Mouse (Mus musculus) hindbrain, embryonic 11.5 days (tissue): Measurements from ENCODE around the gene Sgpp2. TPM values are rescaled to one million over a fixed set of nuclear protein-coding genes. Genes with fewer than 3 reads are reported as not detected.

Experiments used
- ATAC-seq: fragments of 200-750 bp; cut with Nextera tagmentation; 2 replicates; pipeline ENCODE4 v1.8.0; 2017; ENCODE audit warnings: mild to moderate bottlenecking, moderate TSS enrichment, moderate library complexity; ENCODE audit not compliant: low FRiP score
- DNase-seq: peaks from one replicate; pipeline ENCODE4 v3.0.0-alpha.2; 2015; ENCODE audit warnings: low spot score
- H3K27ac ChIP-seq: fragments of 300-500 bp; sonication (generic); 2 replicates; pipeline ENCODE4 v1.5.1; 2014; ENCODE audit warnings: mild to moderate bottlenecking, low read depth, low read length
- H3K27me3 ChIP-seq: fragments of 300-500 bp; sonication (generic); 2 replicates; pipeline ENCODE4 v1.6.1; 2014; ENCODE audit warnings: mild to moderate bottlenecking, low read length, moderate library complexity, mixed read lengths; ENCODE audit not compliant: control insufficient read depth, insufficient read depth
- H3K36me3 ChIP-seq: fragments of 300-500 bp; sonication (generic); 2 replicates; pipeline ENCODE4 v1.6.1; 2014; ENCODE audit warnings: mild to moderate bottlenecking, low read length, moderate library complexity, mixed read lengths; ENCODE audit not compliant: control insufficient read depth, insufficient read depth
- H3K4me1 ChIP-seq: fragments of 300-500 bp; sonication (generic); replicated peaks from 2 replicates; pipeline ENCODE4 v1.6.1; 2014; ENCODE audit warnings: low read length, mixed read lengths; ENCODE audit not compliant: control insufficient read depth, insufficient read depth
- H3K4me2 ChIP-seq: fragments of 300-500 bp; sonication (generic); replicated peaks from 2 replicates; pipeline ENCODE4 v1.6.1; 2014; ENCODE audit warnings: mild to moderate bottlenecking, low read depth, low read length
- H3K4me3 ChIP-seq: fragments of 300-500 bp; sonication (generic); 2 replicates; pipeline ENCODE4 v1.5.1; 2014; ENCODE audit warnings: low read depth, low read length
- H3K9ac ChIP-seq: fragments of 300-500 bp; sonication (generic); 2 replicates; pipeline ENCODE4 v1.6.1; 2014; ENCODE audit warnings: low read depth, low read length
- H3K9me3 ChIP-seq: fragments of 300-500 bp; sonication (generic); 2 replicates; pipeline ENCODE4 v1.6.1; 2016; ENCODE audit warnings: low read length; ENCODE audit not compliant: control insufficient read depth
- WGBS: fragments of 180-500 bp; shearing (Covaris S2); extraction: QIAGEN DNeasy Blood & Tissue Kit; methylation state at CpG from one replicate; pipeline ENCODE4 v1.1.7; 2014; 5-methylcytosine and 5-hydroxymethylcytosine counted together
- polyA plus RNA-seq: library from polyadenylated mRNA; unstranded; fragments of >200 nt; fragmentation: Nextera tagmentation; extraction: Ambion mirVana; gene quantifications from 2 replicates; pipeline ENCODE4 v1.2.1, GENCODE M21; 2014

Gene Sgpp2
- polyA plus RNA-seq, 1 experiment from 2014 or later = 1.6 TPM

DNA sequence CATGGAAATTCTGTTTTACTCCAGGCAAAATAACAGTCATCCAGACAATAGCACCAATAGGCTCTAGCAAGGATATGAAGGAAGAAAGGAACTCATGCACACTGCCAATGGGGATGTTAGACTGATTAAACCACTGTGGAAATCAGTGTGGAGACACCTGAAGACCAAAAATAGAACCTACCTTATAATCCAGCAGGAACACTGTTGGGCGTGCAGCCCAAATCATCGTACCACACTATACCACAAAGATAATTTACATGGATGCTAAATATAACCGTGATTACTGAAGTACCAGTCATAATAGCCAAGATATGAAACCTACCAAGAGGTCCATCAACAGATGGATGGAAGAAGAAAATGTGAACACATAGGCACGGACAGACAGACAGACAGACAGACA is 18.5 kb downstream of the Sgpp2 start:
- DNase-seq (no peak), ATAC-seq (no peak)
- no peak overlapping the region for H3K9ac ChIP-seq
- no peaks in the 10 kb centered on the region for H3K4me1 ChIP-seq
- H3K27ac ChIP-seq = no peak overlapping the region
- H3K27me3 ChIP-seq = no peaks in the 10 kb centered on the region
- no peaks in the 10 kb centered on the region for H3K36me3 ChIP-seq
- 92% methylated on average over 4 of the region's 4 CpGs for WGBS
- no peaks in the 10 kb centered on the region for H3K9me3 ChIP-seq
- H3K4me3 ChIP-seq = no peak overlapping the region
- H3K4me2 ChIP-seq = no peak overlapping the region

DNA sequence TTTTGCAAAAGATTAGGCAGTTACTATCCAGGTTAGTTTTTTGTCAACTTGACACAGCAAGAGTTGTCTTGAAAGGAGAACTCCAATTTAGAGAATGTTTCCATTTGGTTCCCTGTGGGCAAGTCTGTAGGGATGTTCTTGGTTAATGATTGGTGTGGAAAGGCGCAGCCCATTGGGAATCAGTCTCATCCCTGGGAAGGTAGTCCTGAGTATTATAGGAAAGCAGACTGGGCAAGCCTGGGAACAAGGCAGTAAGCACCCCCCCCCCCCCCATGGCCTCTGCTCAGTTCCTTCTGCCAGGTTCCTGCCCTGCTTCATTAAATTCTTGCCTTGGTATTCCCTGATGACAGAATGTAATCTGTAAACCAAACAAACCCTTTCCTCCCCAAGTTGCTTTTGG is 19.7 kb downstream of the Sgpp2 start:
- Histone ChIP-seq H3K4me1 (no peaks in the 10 kb centered on the region), H3K27ac (no peak overlapping the region), H3K36me3 (no peaks in the 10 kb centered on the region), H3K27me3 (no peaks in the 10 kb centered on the region), H3K9me3 (no peaks in the 10 kb centered on the region), H3K9ac (no peak overlapping the region), H3K4me2 (no peak overlapping the region), H3K4me3 (no peak overlapping the region)
- WGBS = 88% methylated on average over 1 of the region's 1 CpGs
- no peak for ATAC-seq
- DNase-seq = no peak

DNA sequence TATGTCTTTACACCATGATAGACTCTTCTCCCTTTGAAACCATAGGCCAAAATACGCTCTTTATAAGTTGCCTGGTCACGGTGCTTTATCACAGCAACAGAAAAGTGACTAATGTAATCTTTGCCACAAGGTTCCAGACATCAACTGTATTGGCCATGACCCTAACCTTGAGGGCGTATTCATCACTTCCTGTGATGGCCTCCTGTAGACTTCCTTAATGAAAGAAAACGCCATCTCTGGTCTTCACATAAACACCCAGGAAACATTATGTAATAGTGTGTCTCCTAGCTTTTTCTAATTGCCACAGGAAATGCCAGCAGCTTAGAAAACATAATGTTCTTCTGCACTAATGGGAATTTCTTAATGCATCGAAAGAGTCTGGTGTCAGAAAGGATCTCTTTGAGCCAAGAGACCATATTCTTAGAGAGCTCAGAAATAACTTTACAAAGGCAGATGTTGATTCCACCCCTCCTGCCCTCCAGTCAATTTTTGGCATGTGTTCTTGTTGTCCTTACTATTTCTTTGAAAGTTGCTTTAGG is 20.5 kb downstream of the Sgpp2 start:
- Histone ChIP-seq H3K9ac (no peak overlapping the region), H3K4me3 (no peak overlapping the region), H3K27ac (no peak overlapping the region), H3K9me3 (no peaks in the 10 kb centered on the region), H3K4me2 (no peak overlapping the region), H3K36me3 (no peaks in the 10 kb centered on the region), H3K27me3 (no peaks in the 10 kb centered on the region), H3K4me1 (no peaks in the 10 kb centered on the region)
- DNase-seq (no peak), ATAC-seq (no peak)
- 88% methylated on average over 5 of the region's 5 CpGs for WGBS

DNA sequence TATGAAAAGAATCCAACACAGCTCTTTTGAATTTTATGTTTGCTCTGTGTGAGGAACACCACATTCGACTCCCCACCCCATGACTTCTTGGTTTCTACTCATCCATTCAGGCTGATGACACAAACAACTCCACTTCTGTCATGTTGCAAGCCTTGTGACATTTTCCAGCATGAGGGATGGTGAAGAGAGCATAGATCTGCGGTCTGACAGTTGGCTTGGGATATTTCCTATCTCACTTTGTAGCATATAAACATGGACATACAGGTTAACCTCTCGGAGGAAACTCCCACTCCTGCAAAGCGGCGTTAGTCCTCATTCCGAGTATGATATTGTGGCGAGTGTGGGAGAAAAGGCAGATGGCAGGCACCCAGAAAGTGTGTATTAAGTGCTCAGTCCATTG is 27.6 kb downstream of the Sgpp2 start:
- Histone ChIP-seq H3K4me1 (no peaks in the 10 kb centered on the region), H3K27me3 (no peaks in the 10 kb centered on the region), H3K4me3 (no peak overlapping the region), H3K36me3 (no peaks in the 10 kb centered on the region), H3K9me3 (no peaks in the 10 kb centered on the region), H3K4me2 (no peak overlapping the region), H3K9ac (no peak overlapping the region), H3K27ac (no peak overlapping the region)
- ATAC-seq (no peak), DNase-seq (no peak)
- WGBS = 90% methylated on average over 7 of the region's 7 CpGs

DNA sequence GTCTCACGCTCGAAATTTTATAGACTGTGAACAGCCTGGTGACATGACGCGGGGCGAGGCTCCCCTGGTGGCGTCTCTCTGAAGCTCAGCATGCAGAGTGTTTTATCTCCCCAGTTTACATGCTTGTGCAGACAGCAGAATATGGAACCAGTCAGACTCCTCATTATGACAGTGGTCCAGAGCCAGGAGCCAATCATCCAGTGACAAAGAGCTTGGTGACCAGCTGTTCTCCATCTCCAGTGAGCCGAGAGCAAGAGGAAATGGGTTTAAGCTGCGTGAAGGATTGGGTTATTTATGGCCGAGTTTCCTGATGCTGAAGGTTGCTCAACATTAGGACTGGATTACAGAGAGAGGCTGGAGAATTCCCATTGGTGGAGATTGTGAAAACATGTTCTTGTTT is 28.1 kb downstream of the Sgpp2 start:
- peak; percentile 5 for DNase-seq
- no peaks in the 10 kb centered on the region for H3K27me3 ChIP-seq
- H3K9me3 ChIP-seq = no peaks in the 10 kb centered on the region

DNA sequence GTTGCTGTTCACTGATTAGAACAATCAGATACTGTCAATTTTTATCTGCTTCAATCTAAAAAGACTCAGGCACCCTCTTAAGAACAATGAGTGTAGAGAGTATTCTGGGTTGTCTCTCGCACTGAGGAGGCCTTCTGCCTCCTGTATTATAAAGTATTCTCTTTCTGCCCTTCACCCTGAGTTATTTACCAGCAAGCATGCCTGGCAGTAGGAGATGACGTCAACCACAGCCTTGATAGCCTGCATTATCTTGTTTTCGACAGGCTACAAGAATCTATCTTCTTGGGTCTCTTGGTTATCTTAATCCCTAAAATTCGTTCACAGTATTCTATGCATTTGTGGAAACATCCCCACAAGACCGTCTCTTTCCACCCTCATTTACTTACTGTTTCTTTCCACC is 29.8 kb downstream of the Sgpp2 start:
- no peaks in the 10 kb centered on the region for H3K9me3 ChIP-seq
- no peak overlapping the region for H3K4me3 ChIP-seq
- 87% methylated on average over 5 of the region's 5 CpGs for WGBS
- no peak overlapping the region for H3K4me2 ChIP-seq
- H3K27ac ChIP-seq = no peak overlapping the region
- DNase-seq = no peak
- H3K4me1 ChIP-seq = no peaks in the 10 kb centered on the region
- H3K9ac ChIP-seq = no peak overlapping the region
- no peaks in the 10 kb centered on the region for H3K36me3 ChIP-seq
- no peaks in the 10 kb centered on the region for H3K27me3 ChIP-seq
- ATAC-seq = no peak

More for the DNA sequence above, 28.1 kb downstream of the Sgpp2 start:
- H3K9ac ChIP-seq = no peak overlapping the region
- no peak overlapping the region for H3K4me2 ChIP-seq
- 68% methylated on average over 9 of the region's 9 CpGs for WGBS
- no peak overlapping the region for H3K27ac ChIP-seq
- no peaks in the 10 kb centered on the region for H3K36me3 ChIP-seq
- no peak overlapping the region for H3K4me3 ChIP-seq
- no peak for ATAC-seq
- no peaks in the 10 kb centered on the region for H3K4me1 ChIP-seq

DNA sequence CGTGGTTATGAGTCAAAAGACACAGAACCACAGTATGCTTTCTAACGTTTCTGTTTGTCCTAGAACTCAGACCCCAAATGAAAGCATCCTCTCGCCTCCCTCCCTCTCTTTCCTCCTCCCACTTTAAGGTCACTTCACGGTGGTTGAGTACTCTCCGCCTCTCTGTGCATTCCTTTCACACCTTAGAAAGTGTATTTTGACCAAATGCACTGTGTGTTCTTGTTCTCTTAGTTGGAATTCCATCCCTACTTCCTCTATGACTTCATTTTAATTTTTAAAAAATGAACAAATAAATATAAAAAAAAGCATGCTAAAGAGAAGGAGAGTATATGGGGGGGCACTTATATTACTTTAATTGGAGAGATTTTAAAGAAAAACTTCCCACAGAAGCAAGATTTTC is 30.4 kb downstream of the Sgpp2 start:
- Histone ChIP-seq H3K27ac (no peak overlapping the region), H3K4me3 (no peak overlapping the region), H3K27me3 (no peaks in the 10 kb centered on the region), H3K4me1 (no peaks in the 10 kb centered on the region), H3K4me2 (no peak overlapping the region), H3K36me3 (no peaks in the 10 kb centered on the region), H3K9ac (no peak overlapping the region), H3K9me3 (no peaks in the 10 kb centered on the region)
- ATAC-seq (no peak), DNase-seq (no peak)
- 72% methylated on average over 5 of the region's 5 CpGs for WGBS

DNA sequence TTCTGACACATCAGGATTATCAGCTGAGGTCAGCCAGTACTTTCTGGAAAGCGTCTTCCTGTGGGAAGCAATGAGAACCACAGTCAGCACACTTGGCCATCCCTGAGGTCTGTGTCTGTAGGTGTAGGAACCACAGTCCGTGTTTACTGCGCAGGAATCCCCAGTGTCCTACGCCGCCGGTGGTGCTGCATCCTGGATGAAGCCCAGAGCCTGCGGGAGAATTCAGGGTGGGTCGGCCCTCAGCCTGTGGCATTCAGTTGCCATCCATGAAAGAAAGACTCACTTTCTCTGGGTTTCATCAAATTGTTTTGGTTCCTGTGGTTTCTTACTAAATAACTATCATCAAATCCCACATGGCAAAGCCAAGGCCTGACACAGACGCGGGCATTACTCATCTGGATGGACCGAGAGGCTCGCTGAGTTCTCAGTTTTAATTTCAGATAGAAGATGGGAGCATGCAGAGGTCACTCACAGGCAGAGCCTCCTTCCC is 37.2 kb downstream of the Sgpp2 start:
- Histone ChIP-seq H3K27ac (no peak overlapping the region), H3K9ac (no peak overlapping the region), H3K4me1 (no peaks in the 10 kb centered on the region), H3K4me3 (no peak overlapping the region), H3K4me2 (no peak overlapping the region), H3K27me3 (no peaks in the 10 kb centered on the region), H3K36me3 (no peaks in the 10 kb centered on the region), H3K9me3 (no peaks in the 10 kb centered on the region)
- 90% methylated on average over 12 of the region's 12 CpGs for WGBS
- ATAC-seq = no peak
- no peak for DNase-seq

DNA sequence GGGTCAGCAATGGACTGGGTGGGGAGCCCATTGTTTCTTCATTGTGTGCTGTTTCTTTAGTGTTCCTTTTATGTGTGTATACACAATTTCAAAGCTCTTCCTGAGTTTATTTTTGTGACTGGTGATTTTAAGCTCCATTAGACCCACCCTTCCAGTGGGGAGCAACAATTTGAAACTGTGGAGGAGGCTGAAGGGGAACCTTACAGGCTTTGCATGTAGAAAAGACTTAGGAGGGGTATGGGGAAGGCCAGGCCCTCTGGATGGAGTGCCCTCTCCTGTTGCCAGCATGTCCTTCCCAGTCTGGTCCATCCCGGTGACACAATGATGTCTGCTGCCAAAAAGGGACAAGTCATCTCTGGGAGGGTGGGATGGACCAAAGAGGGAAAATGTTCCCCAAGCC is 39.1 kb downstream of the Sgpp2 start:
- H3K27me3 ChIP-seq = no peaks in the 10 kb centered on the region
- no peak overlapping the region for H3K27ac ChIP-seq
- ATAC-seq (no peak), DNase-seq (no peak)
- no peak overlapping the region for H3K4me2 ChIP-seq
- H3K9me3 ChIP-seq = no peaks in the 10 kb centered on the region
- no peak overlapping the region for H3K4me3 ChIP-seq
- 80% methylated on average over 1 of the region's 1 CpGs for WGBS
- no peak overlapping the region for H3K9ac ChIP-seq
- no peaks in the 10 kb centered on the region for H3K36me3 ChIP-seq
- no peaks in the 10 kb centered on the region for H3K4me1 ChIP-seq
